Mouse (Mus musculus): ENCODE results near the gene Vti1a. TPM values are rescaled to one million over a fixed set of nuclear protein-coding genes. Genes with fewer than 3 reads are reported as not detected.

Gene Vti1a
- polyA plus RNA-seq, 1 experiment from 2014 or later: 32.7 TPM

- 0 out of 2 replicates have a peak overlapping the region, but pooled peaks have one; percentile 56 for H3K27ac ChIP-seq (replicated peaks)
- peaks cover 32% of the 10 kb centered on the region for H3K27me3 ChIP-seq (ENCODE audit: low read depth, poor library complexity, severe bottlenecking)
- DNase-seq (ENCODE audit: low spot score): peak; percentile 58
- WGBS: 55% methylated on average over 17 of the region's 17 CpGs
- peaks cover 44% of the 10 kb centered on the region for H3K4me1 ChIP-seq
- no peak overlapping the region for H3K4me3 ChIP-seq
- H3K36me3 ChIP-seq: no peaks in the 10 kb centered on the region
- no peaks in the 10 kb centered on the region for H3K9me3 ChIP-seq (replicated peaks)
Observed at GRCm38 (mm10) chr19:55578094-55579085, 262.3 kb downstream of the Vti1a start.

- no peaks in the 10 kb centered on the region for H3K36me3 ChIP-seq
Observed at GRCm38 (mm10) chr19:55579310-55579709, 263.2 kb downstream of the Vti1a start.

GRCm38 (mm10) chr19:55580152-55580551, 264.1 kb downstream of the Vti1a start:
- Histone ChIP-seq H3K4me1 (peaks cover 45% of the 10 kb centered on the region), H3K27ac (replicated peaks) (no peak overlapping the region), H3K36me3 (no peaks in the 10 kb centered on the region), H3K27me3 (ENCODE audit: low read depth, poor library complexity, severe bottlenecking) (peaks cover 46% of the 10 kb centered on the region), H3K4me3 (no peak overlapping the region), H3K9me3 (replicated peaks) (no peaks in the 10 kb centered on the region)
- 94% methylated on average over 8 of the region's 8 CpGs for WGBS
- DNase-seq (ENCODE audit: low spot score): no peak

More at GRCm38 (mm10) chr19:55579310-55579709, 263.2 kb downstream of the Vti1a start:
- peaks cover 37% of the 10 kb centered on the region for H3K27me3 ChIP-seq (ENCODE audit: low read depth, poor library complexity, severe bottlenecking)
- no peak for DNase-seq (ENCODE audit: low spot score)
- 87% methylated on average over 4 of the region's 4 CpGs for WGBS
- H3K4me1 ChIP-seq: peaks cover 45% of the 10 kb centered on the region
- H3K4me3 ChIP-seq: no peak overlapping the region
- H3K9me3 ChIP-seq (replicated peaks): no peaks in the 10 kb centered on the region
- no peak overlapping the region for H3K27ac ChIP-seq (replicated peaks)

- H3K4me3 ChIP-seq: no peak overlapping the region
- WGBS: 92% methylated on average over 6 of the region's 6 CpGs
- 0 out of 2 replicates have a peak overlapping the region, but pooled peaks have one; percentile 6 for H3K27ac ChIP-seq (replicated peaks)
- H3K4me1 ChIP-seq: peaks cover 50% of the 10 kb centered on the region
- H3K27me3 ChIP-seq (ENCODE audit: low read depth, poor library complexity, severe bottlenecking): peaks cover 51% of the 10 kb centered on the region
- DNase-seq (ENCODE audit: low spot score): no peak
- H3K9me3 ChIP-seq (replicated peaks): no peaks in the 10 kb centered on the region
- no peaks in the 10 kb centered on the region for H3K36me3 ChIP-seq
Observed at GRCm38 (mm10) chr19:55580667-55581066, 264.6 kb downstream of the Vti1a start.

- Histone ChIP-seq H3K9me3 (replicated peaks) (no peaks in the 10 kb centered on the region), H3K27ac (replicated peaks) (no peak overlapping the region), H3K4me1 (peaks cover 41% of the 10 kb centered on the region), H3K27me3 (ENCODE audit: low read depth, poor library complexity, severe bottlenecking) (peaks cover 72% of the 10 kb centered on the region), H3K4me3 (no peak overlapping the region), H3K36me3 (no peaks in the 10 kb centered on the region)
- 54% methylated on average over 16 of the region's 16 CpGs for WGBS
- DNase-seq (ENCODE audit: low spot score): no peak
Observed at GRCm38 (mm10) chr19:55582896-55583653, 267.0 kb downstream of the Vti1a start.

GRCm38 (mm10) chr19:55585270-55586224, 269.5 kb downstream of the Vti1a start:
- Histone ChIP-seq H3K4me1 (peaks cover 47% of the 10 kb centered on the region), H3K27ac (replicated peaks) (no peak overlapping the region), H3K9me3 (replicated peaks) (no peaks in the 10 kb centered on the region), H3K27me3 (ENCODE audit: low read depth, poor library complexity, severe bottlenecking) (peaks cover 73% of the 10 kb centered on the region), H3K36me3 (no peaks in the 10 kb centered on the region), H3K4me3 (no peak overlapping the region)
- 80% methylated on average over 18 of the region's 18 CpGs for WGBS
- no peak for DNase-seq (ENCODE audit: low spot score)

GRCm38 (mm10) chr19:55587638-55588421, 271.7 kb downstream of the Vti1a start:
- Histone ChIP-seq H3K4me1 (peaks cover 30% of the 10 kb centered on the region), H3K36me3 (no peaks in the 10 kb centered on the region), H3K27me3 (ENCODE audit: low read depth, poor library complexity, severe bottlenecking) (peaks cover 57% of the 10 kb centered on the region), H3K27ac (replicated peaks) (no peak overlapping the region), H3K4me3 (no peak overlapping the region), H3K9me3 (replicated peaks) (no peaks in the 10 kb centered on the region)
- WGBS: 84% methylated on average over 14 of the region's 14 CpGs
- DNase-seq (ENCODE audit: low spot score): no peak

GRCm38 (mm10) chr19:55588948-55589896, 273.1 kb downstream of the Vti1a start:
- no peak overlapping the region for H3K27ac ChIP-seq (replicated peaks)
- no peak for DNase-seq (ENCODE audit: low spot score)
- peaks cover 60% of the 10 kb centered on the region for H3K27me3 ChIP-seq (ENCODE audit: low read depth, poor library complexity, severe bottlenecking)
- H3K36me3 ChIP-seq: no peaks in the 10 kb centered on the region
- no peaks in the 10 kb centered on the region for H3K9me3 ChIP-seq (replicated peaks)
- WGBS: 35% methylated on average over 16 of the region's 16 CpGs
- H3K4me3 ChIP-seq: no peak overlapping the region
- H3K4me1 ChIP-seq: peaks cover 34% of the 10 kb centered on the region

GRCm38 (mm10) chr19:55592876-55593691, 277.0 kb downstream of the Vti1a start:
- Histone ChIP-seq H3K4me1 (peaks cover 48% of the 10 kb centered on the region), H3K27me3 (ENCODE audit: low read depth, poor library complexity, severe bottlenecking) (peaks cover 25% of the 10 kb centered on the region), H3K27ac (replicated peaks) (0 out of 2 replicates have a peak overlapping the region, but pooled peaks have one; percentile 9), H3K4me3 (no peak overlapping the region), H3K36me3 (no peaks in the 10 kb centered on the region), H3K9me3 (replicated peaks) (no peaks in the 10 kb centered on the region)
- DNase-seq (ENCODE audit: low spot score): no peak
- WGBS: 81% methylated on average over 26 of the region's 26 CpGs

Measured in midbrain, embryonic 10.5 days (tissue).